Mouse (Mus musculus): Measurements from ENCODE around the gene Zfp366. TPM values are rescaled to one million over a fixed set of nuclear protein-coding genes. Genes with fewer than 3 reads are reported as not detected.

Gene Zfp366
- polyA plus RNA-seq, 1 experiment = 3.1 TPM

DNA sequence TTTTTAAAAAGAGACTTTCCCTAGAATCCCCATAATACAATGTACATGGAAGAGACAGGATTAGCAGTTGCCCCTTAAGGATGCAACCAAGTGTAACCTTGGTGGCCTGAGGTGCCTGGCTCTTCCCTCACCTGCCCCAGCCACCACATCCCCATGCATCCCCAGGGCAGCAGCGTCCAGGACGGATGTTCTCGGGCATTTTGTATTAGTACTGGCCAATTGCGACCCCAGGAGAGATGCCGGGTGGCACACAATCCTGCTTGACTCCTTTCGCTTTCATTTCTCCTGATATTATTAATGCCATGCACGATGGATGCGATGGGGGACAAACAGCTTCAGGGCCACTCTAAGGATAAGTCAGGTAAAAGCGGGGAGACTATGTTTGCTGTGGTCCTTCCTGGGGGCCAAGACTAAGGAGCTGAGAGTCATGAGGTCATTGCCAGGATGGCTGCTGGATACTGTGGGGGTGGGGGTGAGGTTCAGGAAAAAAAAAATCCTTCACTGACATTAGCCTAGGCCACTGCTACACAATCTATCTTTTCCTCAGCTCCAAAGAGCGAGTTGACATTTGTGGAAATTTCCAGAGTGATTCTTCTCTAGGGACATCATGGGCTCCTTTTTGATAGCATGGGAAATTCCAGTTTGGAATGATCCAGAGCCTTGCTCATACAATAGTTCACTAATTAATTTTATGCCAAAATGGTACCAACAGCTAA, 1.7 kb downstream of the Zfp366 start:
- no peak for DNase-seq (ENCODE audit: extremely low spot score in 1 of 2, low spot score in 1 of 2)

DNA sequence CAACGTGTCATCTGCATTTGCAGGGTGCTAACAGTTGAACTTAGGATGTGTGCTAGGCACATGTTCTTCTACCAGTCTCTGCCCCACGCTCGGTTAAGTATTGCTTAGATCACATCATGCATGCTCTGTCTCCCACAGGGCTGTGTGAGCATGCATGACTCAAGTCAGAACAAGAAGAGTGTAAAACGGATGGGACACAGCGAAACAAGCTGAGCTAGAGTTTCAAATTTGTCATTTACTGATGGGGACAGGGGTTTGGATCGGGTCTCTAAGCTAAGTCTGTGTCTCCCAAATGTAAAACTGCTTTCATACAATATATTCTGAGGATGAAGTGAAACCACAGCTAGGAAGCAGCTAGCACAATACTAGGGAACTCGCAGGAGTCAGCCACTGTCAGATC, 2.2 kb downstream of the Zfp366 start:
- DNase-seq (ENCODE audit: extremely low spot score in 1 of 2, low spot score in 1 of 2) = no peak

GRCm38 (mm10) chr13:99187456-99187855, 2.8 kb downstream of the Zfp366 start:
- DNase-seq (ENCODE audit: extremely low spot score in 1 of 2, low spot score in 1 of 2) = no peak

- DNase-seq (ENCODE audit: extremely low spot score in 1 of 2, low spot score in 1 of 2) = peak in 1 of 2 experiments; percentile 36
Measured at GRCm38 (mm10) chr13:99188625-99189024, 4.0 kb downstream of the Zfp366 start.

- no peak for DNase-seq (ENCODE audit: extremely low spot score in 1 of 2, low spot score in 1 of 2)
Measured at GRCm38 (mm10) chr13:99189671-99190070, 5.0 kb downstream of the Zfp366 start.

DNA sequence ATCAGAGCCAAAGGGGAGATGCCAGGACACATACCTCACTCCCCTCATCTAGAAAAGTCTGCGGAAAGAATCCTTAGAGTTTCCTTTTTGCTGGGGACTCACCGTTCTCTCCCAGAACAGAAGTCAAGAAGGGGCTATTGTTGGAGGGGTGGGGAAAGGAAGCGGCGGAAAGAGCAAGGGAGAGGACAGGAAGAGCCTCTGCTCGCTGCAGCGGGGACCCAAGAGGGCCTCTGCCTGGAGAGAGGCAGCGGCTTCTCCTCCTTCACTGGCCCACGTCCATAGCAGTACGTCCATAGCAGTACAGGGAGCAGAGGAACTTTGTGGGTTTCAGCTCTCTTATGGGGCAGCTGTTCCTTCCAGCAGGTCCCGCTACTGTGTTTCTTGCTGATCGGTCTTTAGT, 5.8 kb downstream of the Zfp366 start:
- DNase-seq (ENCODE audit: extremely low spot score in 1 of 2, low spot score in 1 of 2) = no peak

- DNase-seq (ENCODE audit: extremely low spot score in 1 of 2, low spot score in 1 of 2) = no peak
Measured at GRCm38 (mm10) chr13:99191063-99191462, 6.4 kb downstream of the Zfp366 start.

DNA sequence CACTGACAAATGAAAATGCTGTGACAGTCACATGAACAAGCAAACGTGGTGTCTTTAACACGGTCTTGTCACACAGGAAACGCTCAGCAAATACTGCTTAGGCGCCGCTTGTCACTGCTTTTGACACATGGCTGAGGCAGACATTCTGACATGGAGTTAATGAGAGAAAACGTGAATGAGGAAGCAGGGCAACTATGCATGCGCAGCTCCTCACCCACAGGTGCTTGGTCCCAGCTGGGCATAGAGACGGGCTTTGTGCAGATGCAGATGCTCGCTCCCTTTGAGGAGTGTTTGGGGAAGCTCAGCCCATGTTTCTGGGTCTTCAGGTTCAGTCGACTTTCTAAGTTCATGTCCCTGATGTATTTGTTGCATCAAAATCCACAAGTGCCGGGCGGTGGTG, 11.7 kb downstream of the Zfp366 start:
- no peak for DNase-seq (ENCODE audit: extremely low spot score in 1 of 2, low spot score in 1 of 2)

GRCm38 (mm10) chr13:99196865-99197264, 12.2 kb downstream of the Zfp366 start:
- DNase-seq (ENCODE audit: extremely low spot score in 1 of 2, low spot score in 1 of 2) = no peak

GRCm38 (mm10) chr13:99201647-99202574, 17.3 kb downstream of the Zfp366 start:
- DNase-seq (ENCODE audit: extremely low spot score in 1 of 2, low spot score in 1 of 2) = no peak

GRCm38 (mm10) chr13:99207214-99207613, 22.6 kb downstream of the Zfp366 start:
- DNase-seq (ENCODE audit: extremely low spot score in 1 of 2, low spot score in 1 of 2) = no peak

GRCm38 (mm10) chr13:99209859-99210258, 25.2 kb downstream of the Zfp366 start:
- DNase-seq (ENCODE audit: extremely low spot score in 1 of 2, low spot score in 1 of 2) = no peak

- DNase-seq (ENCODE audit: extremely low spot score in 1 of 2, low spot score in 1 of 2) = no peak
Measured at GRCm38 (mm10) chr13:99210837-99211236, 26.2 kb downstream of the Zfp366 start.

GRCm38 (mm10) chr13:99212976-99213375, 28.4 kb downstream of the Zfp366 start:
- DNase-seq (ENCODE audit: extremely low spot score in 1 of 2, low spot score in 1 of 2) = no peak

DNA sequence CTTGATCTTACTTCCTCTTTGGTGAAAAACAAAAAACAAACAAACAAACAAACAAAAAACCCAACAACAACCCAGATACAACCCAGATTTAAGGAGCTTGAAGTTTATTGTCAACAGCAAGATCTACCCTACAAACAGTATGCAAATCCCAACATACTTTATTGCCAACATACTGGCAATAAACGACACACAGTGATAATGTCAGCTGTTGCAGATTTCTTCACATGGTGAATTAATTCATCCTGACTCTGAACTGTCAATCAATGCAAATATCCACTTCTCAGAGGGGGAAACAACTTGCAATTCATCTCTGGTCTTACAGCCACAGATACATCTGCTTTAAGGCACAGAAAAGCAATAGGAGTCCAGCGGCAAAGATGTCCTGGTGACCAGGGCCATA, 31.4 kb downstream of the Zfp366 start:
- DNase-seq (ENCODE audit: extremely low spot score in 1 of 2, low spot score in 1 of 2) = no peak

DNA sequence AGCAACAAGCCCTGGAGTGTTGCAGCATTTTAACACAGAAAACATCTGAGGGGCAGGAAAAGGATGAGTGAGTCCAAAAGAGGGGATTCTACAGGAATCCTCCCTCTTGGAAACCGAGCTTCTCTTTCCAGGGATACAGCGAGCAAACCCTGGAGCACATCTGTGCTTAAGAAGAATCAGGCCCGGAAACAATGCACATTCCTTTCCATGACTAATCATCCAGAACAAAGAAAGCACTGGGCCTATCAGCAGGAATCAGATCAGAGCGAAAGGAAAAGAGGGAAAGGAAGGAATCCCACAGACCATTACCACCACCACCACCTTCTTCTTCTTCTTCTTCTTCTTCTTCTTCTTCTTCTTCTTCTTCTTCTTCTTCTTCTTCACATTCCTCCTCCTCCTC, 33.4 kb downstream of the Zfp366 start:
- DNase-seq (ENCODE audit: extremely low spot score in 1 of 2, low spot score in 1 of 2) = no peak

DNA sequence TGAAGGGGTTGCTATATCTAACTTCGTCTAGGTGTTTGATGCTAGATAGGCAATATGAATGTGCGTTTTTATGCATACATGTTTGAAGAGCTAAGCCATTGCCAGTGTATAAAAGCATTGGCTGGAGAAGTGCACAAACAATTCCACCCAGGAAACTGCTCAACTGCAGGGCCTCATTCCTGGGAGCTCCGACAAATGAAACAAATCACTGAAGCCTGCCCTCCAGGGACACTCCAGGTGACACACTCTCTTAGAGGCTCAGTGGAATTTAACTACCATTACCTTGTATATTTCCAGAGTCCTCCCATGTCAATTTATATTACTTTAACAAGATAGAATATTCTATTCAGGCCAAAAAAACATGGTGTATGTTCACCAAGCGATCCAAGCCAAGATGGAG, 35.0 kb downstream of the Zfp366 start:
- no peak for DNase-seq (ENCODE audit: extremely low spot score in 1 of 2, low spot score in 1 of 2)

DNA sequence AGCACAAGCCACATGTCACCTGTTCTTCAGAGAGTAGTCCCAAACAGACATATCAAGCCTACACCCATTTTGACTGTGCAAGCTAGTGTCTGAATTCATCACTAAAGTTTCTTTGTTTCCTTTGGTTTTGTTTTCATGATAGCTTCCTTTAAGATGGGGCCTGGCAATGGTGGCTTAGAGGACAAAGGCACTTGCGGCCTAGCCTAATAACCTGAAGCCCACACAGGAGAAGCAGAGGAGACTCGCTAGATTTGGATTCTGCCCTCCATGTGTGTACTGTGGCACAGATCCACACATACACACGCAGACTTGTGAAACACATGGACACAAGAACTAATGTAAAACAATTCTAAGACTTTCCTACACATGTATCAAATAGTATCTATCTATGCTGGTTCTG, 37.4 kb downstream of the Zfp366 start:
- DNase-seq (ENCODE audit: extremely low spot score in 1 of 2, low spot score in 1 of 2) = no peak

DNA sequence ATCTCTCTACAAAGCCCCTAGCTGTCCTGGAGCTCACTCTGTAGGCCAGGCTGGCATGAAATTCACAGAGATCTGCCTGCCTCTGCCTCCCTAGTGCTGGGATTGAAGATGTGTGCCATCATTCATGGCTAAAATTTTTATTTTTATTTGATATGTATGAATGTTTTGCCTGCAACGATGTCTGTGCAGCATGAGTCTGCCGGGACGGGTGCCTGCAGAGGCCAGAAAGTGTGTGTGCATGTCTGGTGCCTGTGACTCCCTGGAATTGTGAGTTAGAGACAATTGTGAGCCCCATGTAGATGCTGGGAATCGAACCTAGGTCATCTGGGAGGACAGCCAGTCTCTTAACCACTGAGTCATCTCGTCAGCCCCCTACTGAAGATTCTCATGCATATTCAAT, 37.9 kb downstream of the Zfp366 start:
- no peak for DNase-seq (ENCODE audit: extremely low spot score in 1 of 2, low spot score in 1 of 2)

DNA sequence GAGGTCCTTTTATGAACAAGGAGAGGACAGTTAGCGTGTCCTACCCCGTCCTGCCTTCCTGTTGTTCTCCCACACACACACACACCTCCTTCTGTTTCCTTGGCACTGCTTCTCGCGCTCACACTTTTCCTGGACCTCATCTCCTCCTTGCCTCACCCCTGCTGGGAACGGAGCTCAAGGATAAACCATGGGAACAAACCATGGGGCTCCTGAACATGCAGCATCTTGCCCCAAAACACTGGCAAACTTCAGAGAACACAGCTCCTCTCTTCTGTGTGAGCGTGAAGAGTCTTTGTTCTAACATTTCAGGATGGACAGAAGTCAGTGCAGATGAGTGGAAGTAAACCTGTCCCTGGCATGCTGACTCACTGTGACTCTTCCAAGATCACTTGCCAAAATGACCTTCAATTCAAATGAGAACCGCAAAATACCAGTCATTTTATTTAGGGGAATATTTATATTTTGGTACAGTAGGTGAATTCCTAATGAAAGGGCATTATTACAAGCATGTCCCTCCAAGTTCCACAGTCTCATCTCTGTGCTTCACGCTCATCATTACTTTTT, 38.8 kb downstream of the Zfp366 start:
- no peak for DNase-seq (ENCODE audit: extremely low spot score in 1 of 2, low spot score in 1 of 2)

- DNase-seq (ENCODE audit: extremely low spot score in 1 of 2, low spot score in 1 of 2) = no peak
Measured at GRCm38 (mm10) chr13:99223917-99224316, 39.3 kb downstream of the Zfp366 start.
